Mouse (Mus musculus): ENCODE measurements at regions not wholly inside any gene's neighbourhood (a gene's known extent, or its start where the extent isn't known, plus 50 kb on each side); places are given as distances from the start of the nearest gene placed in this dataset.

DNA sequence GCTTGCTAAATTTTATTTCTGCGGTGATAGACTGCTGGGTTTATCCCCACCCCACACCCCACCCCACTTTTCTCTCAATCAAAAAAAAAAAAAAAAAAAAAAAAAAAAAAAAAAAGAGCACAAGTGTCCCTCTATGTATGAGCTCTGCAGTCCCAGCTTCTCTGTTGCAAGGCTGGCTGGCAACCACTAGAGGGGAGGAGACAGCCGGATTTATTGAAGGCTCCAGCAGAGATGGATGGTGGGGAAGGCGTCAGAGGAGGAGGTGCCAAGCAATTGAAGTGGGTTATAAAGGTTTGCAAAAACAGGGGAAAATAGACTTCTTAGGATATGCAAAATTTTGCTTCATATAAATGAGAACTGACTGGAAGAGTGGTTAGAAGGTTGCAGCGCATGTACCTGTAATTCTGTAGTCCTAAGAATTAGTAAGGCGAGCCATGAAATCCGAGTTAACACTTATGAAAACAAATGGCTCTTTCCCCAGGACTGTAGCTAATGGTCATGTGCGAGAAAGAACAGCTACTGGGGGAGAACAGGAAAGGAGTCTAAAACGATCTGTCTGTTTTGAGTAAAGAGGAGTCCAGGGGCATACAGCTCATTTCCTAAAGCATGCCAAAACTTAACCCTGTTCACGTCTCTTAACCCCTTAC lies 885.1 kb upstream of the Pou3f3 start:
- H3K9me3 ChIP-seq (replicated peaks) = no peaks in the 10 kb centered on the region
- 21% methylated on average over 9 of the region's 9 CpGs for WGBS
- H3K27me3 ChIP-seq (replicated peaks) = no peaks in the 10 kb centered on the region
- H3K4me2 ChIP-seq = peak overlapping the region; percentile 45
- H3K27ac ChIP-seq (ENCODE audit: poor library complexity, severe bottlenecking) = no peak overlapping the region
- H3K9ac ChIP-seq = no peak overlapping the region
- ATAC-seq (ENCODE audit: insufficient number of reproducible peaks, low FRiP score) = no peak
- peaks cover 4% of the 10 kb centered on the region; the same call in 1 of the 2 replicates for H3K4me1 ChIP-seq (replicated peaks)
- no peaks in the 10 kb centered on the region for H3K36me3 ChIP-seq
- H3K4me3 ChIP-seq = peak overlapping the region; percentile 17

DNA sequence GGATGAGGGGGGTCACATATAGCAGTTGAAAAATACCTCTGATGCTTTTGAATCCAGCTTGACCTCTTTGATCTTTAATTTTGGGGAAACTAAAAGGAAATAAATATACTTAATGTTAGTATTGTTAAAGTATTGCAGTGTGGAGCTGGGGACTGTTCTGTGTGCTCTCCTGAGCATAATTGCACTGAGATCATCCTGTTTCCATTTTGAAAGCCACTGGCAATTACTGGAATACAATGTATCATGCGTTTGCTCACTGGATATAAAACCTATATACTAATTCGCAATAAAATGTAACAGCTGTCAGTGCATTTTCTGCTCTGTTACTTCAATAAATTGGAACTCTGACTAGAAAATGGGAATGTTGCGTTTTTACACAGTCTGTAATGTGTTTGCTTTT lies 884.4 kb upstream of the Pou3f3 start:
- ATAC-seq (ENCODE audit: insufficient number of reproducible peaks, low FRiP score) = no peak
- no peak overlapping the region for H3K4me2 ChIP-seq
- H3K9me3 ChIP-seq (replicated peaks) = no peaks in the 10 kb centered on the region
- 83% methylated on average over 3 of the region's 3 CpGs for WGBS
- H3K27me3 ChIP-seq (replicated peaks) = no peaks in the 10 kb centered on the region
- H3K36me3 ChIP-seq = no peaks in the 10 kb centered on the region
- no peak overlapping the region for H3K4me3 ChIP-seq
- no peak overlapping the region for H3K27ac ChIP-seq (ENCODE audit: poor library complexity, severe bottlenecking)
- no peak overlapping the region for H3K9ac ChIP-seq
- peaks cover 4% of the 10 kb centered on the region; the same call in 1 of the 2 replicates for H3K4me1 ChIP-seq (replicated peaks)

DNA sequence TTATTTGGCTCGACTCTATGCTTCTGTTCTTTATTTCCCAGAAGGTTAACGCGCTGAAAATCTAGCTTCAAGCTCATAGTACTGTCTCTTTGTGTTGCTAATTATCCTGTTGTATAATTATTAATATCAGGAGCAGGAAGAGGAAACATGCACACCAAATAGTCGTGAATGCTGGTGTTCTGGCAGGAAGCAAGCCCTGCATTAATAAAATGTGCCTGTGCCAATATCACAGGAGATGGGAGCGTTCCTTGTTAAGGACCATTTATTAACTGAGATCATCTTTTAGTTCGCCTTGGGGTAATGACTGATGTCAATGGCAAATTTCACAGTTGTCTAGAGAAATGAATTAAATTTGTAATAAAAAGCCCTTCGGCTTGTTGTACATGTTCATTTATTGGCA lies 883.5 kb upstream of the Pou3f3 start:
- Histone ChIP-seq H3K4me3 (no peak overlapping the region), H3K36me3 (no peaks in the 10 kb centered on the region), H3K27me3 (replicated peaks) (no peaks in the 10 kb centered on the region), H3K9ac (no peak overlapping the region), H3K4me1 (replicated peaks) (peaks cover 4% of the 10 kb centered on the region; the same call in 1 of the 2 replicates), H3K4me2 (no peak overlapping the region), H3K9me3 (replicated peaks) (no peaks in the 10 kb centered on the region), H3K27ac (ENCODE audit: poor library complexity, severe bottlenecking) (no peak overlapping the region)
- no peak for ATAC-seq (ENCODE audit: insufficient number of reproducible peaks, low FRiP score)
- WGBS = 78% methylated on average over 7 of the region's 7 CpGs

DNA sequence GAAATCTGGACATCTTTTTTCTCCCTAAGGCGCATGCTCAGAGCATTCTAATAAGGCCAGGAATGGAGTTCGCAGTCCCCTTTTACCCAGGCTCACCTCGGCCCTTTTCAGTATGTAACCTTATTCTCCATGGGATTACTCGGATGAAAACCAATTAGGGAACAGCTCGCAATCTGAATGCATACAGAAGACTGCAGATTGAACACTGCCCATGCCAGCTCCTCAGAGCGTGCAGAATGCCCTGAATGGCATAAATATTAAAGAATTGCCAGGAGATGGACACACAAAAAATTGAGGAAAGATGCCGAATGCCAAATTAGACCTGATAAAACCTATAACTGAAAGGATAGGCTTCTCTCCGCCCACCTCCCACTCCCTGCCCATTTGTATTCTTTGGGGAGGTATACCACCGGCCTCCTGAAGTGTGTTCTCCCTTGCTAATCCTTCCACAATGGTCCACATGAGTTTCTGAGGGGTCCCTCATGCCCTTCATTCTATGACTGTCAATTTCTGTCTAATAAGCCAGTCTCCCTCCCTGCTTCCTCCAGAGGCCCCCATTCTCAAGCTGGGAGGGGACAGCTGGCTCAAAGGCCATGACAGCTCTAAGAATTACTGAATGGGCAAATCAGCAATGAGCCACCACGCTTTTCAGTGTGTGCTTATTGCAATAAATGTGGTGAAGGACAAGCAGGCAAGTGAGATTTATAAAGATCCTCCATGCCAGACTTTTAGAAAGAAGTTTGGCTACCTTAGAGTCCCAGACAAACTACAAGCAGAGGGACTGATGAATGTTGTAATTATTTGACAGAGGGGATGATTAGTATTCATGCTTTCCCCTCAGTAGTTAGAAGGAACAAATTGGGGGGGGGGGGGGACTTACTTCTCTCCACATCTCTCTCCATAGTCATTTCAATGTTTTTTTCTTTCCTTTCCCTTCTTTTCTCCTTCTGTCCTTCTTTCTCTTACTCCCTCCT lies 881.2 kb upstream of the Pou3f3 start:
- Histone ChIP-seq H3K4me1 (replicated peaks) (no peaks in the 10 kb centered on the region), H3K4me2 (no peak overlapping the region), H3K9me3 (replicated peaks) (no peaks in the 10 kb centered on the region), H3K9ac (no peak overlapping the region), H3K27me3 (replicated peaks) (no peaks in the 10 kb centered on the region), H3K4me3 (no peak overlapping the region), H3K36me3 (no peaks in the 10 kb centered on the region), H3K27ac (ENCODE audit: poor library complexity, severe bottlenecking) (no peak overlapping the region)
- 75% methylated on average over 10 of the region's 10 CpGs for WGBS
- ATAC-seq (ENCODE audit: insufficient number of reproducible peaks, low FRiP score) = no peak

DNA sequence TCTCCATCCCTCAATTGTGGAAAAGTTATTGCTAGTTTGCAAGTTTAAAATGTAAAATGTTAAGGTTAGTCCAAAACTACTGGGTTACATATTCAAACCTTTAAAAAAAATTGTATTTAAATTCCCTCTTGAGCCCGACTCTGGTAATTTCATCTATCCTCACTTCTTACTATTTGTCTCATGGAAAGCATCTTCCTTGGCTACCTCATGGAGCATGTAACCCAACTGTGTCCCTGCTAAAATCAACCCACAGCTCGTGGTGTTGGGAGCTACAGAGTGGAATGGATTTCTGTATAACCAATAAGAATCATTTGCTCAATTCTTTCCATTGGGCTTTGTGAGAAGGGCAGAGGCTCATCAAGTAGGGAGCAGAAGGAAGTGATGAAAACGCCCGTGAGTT lies 880.5 kb upstream of the Pou3f3 start:
- Histone ChIP-seq H3K4me1 (replicated peaks) (no peaks in the 10 kb centered on the region), H3K4me2 (no peak overlapping the region), H3K9me3 (replicated peaks) (no peaks in the 10 kb centered on the region), H3K9ac (no peak overlapping the region), H3K4me3 (no peak overlapping the region), H3K27me3 (replicated peaks) (no peaks in the 10 kb centered on the region), H3K27ac (ENCODE audit: poor library complexity, severe bottlenecking) (no peak overlapping the region), H3K36me3 (no peaks in the 10 kb centered on the region)
- WGBS = 65% methylated on average over 4 of the region's 4 CpGs
- ATAC-seq (ENCODE audit: insufficient number of reproducible peaks, low FRiP score) = no peak

DNA sequence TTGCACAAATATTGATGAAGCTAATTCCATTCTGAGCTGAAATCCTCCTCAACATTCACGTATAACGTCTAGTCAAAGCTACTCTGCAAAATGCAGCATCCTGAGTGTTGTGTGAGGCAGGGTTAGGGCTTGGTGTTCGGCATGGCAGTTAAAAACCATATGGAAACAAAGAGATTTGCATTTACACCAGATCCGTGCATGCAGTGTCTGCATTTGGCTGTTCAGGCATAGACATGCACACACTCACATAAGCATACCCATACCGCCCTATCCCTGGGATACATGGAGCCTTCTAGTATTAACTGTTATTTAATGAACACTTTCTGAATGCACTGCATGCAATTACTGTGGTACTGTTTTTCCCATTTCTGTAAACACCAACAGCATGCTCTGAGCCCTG lies 872.8 kb upstream of the Pou3f3 start:
- H3K9ac ChIP-seq = no peak overlapping the region

DNA sequence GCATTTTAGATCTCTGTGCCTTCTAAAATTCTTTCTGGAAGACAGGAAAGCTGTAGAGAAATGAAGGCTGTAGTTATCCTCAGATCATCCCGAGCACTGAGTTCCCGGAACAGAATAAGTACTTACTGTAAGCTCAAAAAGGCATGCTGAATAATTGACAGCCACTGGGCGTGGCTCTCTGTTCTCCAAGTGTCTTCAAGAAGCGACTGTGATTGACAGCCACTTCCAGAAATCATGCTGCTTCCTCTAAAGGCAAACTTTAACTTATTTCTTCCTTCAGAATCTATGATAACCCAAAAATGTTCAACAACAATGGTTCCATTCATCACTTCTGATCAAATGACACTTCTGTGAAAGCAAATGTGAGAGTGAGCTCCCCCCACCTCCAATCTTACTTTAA lies 870.3 kb upstream of the Pou3f3 start:
- no peak overlapping the region for H3K27ac ChIP-seq (ENCODE audit: poor library complexity, severe bottlenecking)
- H3K27me3 ChIP-seq (replicated peaks) = no peaks in the 10 kb centered on the region
- H3K4me2 ChIP-seq = no peak overlapping the region
- ATAC-seq (ENCODE audit: insufficient number of reproducible peaks, low FRiP score) = no peak
- no peak overlapping the region for H3K9ac ChIP-seq
- H3K4me3 ChIP-seq = no peak overlapping the region
- no peaks in the 10 kb centered on the region for H3K4me1 ChIP-seq (replicated peaks)
- H3K36me3 ChIP-seq = no peaks in the 10 kb centered on the region
- 72% methylated on average over 4 of the region's 4 CpGs for WGBS
- no peaks in the 10 kb centered on the region for H3K9me3 ChIP-seq (replicated peaks)

More for the DNA sequence above, 872.8 kb upstream of the Pou3f3 start:
- H3K4me2 ChIP-seq = no peak overlapping the region
- no peaks in the 10 kb centered on the region for H3K4me1 ChIP-seq (replicated peaks)
- 77% methylated on average over 5 of the region's 5 CpGs for WGBS
- no peak overlapping the region for H3K4me3 ChIP-seq
- H3K36me3 ChIP-seq = no peaks in the 10 kb centered on the region
- no peaks in the 10 kb centered on the region for H3K9me3 ChIP-seq (replicated peaks)
- no peak overlapping the region for H3K27ac ChIP-seq (ENCODE audit: poor library complexity, severe bottlenecking)
- no peak for ATAC-seq (ENCODE audit: insufficient number of reproducible peaks, low FRiP score)
- no peaks in the 10 kb centered on the region for H3K27me3 ChIP-seq (replicated peaks)

DNA sequence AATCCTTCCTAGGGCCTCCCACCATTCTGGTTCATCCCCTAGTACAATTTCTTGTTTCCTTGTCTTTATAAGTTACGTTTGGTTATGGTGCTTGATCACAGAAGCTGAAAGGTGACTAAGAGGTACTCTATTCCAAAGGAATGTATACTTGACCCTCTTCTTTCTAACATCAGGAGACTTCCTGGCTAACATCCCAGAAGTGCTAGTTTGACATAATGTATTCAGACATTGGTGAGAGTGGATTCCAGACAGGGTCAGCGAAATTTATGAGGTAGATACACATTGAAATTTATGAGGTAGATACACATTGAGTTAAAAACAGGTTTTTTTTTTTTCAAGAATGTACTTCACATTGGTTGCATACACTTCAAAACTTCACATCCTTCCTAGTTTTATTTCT lies 863.9 kb upstream of the Pou3f3 start:
- no peak overlapping the region for H3K4me2 ChIP-seq
- no peak overlapping the region for H3K4me3 ChIP-seq
- no peak overlapping the region for H3K9ac ChIP-seq
- H3K27ac ChIP-seq (ENCODE audit: poor library complexity, severe bottlenecking) = no peak overlapping the region
- no peak for ATAC-seq (ENCODE audit: insufficient number of reproducible peaks, low FRiP score)
- H3K9me3 ChIP-seq (replicated peaks) = no peaks in the 10 kb centered on the region
- no peaks in the 10 kb centered on the region for H3K27me3 ChIP-seq (replicated peaks)
- 67% methylated on average over 2 of the region's 2 CpGs for WGBS
- H3K36me3 ChIP-seq = no peaks in the 10 kb centered on the region
- H3K4me1 ChIP-seq (replicated peaks) = no peaks in the 10 kb centered on the region

All from heart, embryonic 12.5 days (tissue).